Mouse (Mus musculus) activated CD4-positive, CD25-positive, alpha-beta regulatory T cell, adult 4 months (primary cell): Measurements from ENCODE around the gene Phip. TPM values are rescaled to one million over a fixed set of nuclear protein-coding genes. Genes with fewer than 3 reads are reported as not detected.

ENCODE experiments used
- ATAC-seq: one replicate; pipeline ENCODE4 v1.8.0; 2017
- polyA plus RNA-seq, 2 experiments: library from polyadenylated mRNA; unstranded; fragments of 100-300 nt; shearing (Covaris generic); gene quantifications; one replicate each; pipeline ENCODE4 v1.2.1; 2017

Gene Phip
- polyA plus RNA-seq, result 10 to 100 TPM; 72.1 to 76.6 TPM

DNA sequence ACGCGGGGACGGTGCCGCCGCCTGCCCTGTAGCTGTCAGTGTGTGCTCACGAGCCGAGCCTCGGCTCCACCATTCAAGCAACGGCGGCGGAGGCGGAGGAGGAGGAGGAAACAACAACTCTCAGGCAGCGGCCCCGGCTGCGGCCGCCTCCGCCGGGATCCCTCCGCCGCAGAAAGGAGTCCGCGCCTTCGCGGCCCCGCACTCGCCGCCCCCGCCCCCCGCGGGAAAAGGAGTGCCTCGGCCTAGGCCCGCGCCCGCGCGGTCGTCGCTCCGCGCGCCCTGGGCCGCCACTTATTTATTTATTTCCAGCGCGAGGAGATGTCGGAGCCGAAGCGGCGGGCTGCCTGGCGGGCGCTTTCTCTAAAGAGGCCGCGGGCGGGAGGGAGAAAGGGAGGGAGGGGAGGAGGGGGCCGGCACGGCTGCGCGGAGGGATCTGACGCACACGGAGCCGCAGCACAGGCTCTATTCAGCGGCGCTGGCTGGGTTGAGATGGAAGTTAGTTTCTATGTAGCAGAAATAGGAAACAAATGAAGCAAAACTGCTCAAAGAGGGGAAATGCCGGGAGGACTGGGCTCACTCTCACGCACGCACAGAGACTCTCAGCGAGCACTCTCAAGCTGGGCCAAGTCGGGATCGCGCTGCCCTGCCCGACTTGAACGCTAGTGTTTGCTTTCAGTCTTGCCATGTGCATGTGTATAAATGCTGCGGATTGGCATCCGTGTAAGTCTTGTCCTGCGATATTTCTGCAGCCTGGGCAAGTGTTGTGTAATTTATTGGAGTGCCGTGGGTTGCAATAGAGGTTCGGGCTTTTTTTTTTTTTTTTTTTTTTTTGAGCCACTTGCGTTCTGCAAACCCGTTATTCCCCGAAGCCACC lies at the start of gene Phip:
Gene Phip, minus strand, starts transcription at position 175 of the 874 bp plus-strand sequence.
- peak; percentile 67 for ATAC-seq

DNA sequence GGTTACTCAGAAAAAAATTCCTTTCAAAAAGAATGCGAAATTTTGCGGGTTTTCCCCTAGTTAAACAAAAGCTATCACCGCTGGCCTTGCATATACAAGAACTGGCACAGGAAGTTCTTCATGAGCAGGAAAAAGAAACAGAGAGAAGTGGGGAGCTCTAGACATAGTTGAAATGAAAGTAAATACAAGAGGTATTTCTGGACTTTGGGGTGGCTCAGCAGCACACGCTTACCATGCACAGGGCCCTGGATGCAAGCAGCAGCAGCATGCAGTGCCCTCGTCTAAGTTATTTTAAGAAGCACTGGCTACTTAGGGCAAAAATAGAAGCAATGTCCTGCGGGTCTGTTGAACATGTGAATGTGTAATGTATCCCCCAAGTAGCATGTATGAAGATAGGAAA lies 48.4 kb upstream of the Phip start:
- ATAC-seq, result peak; percentile 84

DNA sequence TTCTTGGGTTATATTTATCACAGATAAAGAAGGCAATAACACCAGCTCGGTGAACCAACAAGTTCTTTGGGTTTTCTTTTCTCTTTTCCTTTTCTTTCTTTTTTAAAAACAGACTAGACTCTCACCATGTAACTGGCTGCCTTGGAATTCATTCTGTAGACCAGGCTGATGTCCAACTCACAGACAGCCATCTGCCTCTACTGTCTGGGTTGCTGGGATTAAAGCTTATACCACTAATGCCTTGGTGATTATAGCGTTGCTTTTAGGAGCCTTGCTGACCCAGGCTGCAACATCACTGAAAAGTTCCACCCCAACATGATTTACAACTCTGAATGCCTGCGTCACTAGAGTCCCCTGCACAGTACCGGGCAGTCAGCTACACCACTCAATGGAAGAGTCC lies 39.2 kb upstream of the Phip start:
- no peak for ATAC-seq

- ATAC-seq, result no peak
Observed at GRCm38 (mm10) chr9:83008306-83008705, 33.0 kb upstream of the Phip start.

DNA sequence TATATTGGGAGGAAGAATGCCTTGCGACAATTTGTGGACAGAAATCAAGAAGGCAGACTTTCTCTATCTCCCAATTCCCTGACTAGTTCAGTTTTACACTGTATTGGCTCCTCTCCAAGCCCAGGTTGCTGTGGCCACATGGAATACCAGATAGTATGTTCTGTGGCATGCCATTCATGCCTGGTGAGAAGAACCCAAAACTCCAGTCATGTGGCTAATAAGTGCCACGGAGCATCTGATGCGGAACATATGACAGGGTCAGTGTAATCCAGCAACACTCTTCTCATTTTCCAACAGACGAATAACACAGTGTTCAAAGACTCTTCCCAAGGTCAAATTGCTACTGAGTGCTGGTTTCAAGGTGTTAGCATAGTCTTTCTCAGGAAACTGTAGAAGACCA lies 26.0 kb upstream of the Phip start:
- ATAC-seq, result no peak

DNA sequence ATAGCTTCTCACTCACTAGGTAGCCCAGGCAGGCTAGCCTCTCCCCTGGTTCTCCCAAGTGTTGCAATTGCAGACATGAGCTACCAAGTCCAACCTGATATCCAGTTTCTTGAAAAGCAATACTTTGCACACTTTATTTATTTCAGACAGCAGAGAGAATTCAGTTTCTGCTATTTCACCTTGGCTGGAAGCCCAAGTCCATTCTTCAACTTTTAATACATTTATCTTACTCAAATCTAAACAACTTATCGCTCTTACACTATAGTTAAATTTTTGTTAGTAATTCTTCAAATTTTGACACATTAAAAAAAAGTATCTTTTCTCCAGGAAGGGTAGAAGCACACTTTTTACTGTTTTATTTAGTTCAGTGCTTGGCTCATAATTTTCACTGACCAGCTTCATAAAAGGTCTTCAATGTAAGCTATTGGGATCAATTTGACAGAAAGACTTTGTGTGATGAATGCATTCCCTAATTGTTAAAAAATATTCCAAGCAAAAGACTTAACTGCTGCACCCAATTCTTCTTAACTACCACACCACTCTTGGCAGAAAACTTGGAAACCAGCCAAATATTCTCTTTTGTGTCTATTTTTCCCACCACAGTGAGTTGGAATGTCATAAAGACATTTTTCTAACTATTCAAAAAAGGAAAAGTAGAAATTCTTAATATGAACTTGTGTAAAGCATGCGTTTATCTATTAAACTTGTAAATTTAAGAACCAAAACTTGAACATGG lies 22.6 kb upstream of the Phip start:
- ATAC-seq, result no peak

- ATAC-seq, result no peak
Observed at GRCm38 (mm10) chr9:82976936-82977335, 1.6 kb upstream of the Phip start.

DNA sequence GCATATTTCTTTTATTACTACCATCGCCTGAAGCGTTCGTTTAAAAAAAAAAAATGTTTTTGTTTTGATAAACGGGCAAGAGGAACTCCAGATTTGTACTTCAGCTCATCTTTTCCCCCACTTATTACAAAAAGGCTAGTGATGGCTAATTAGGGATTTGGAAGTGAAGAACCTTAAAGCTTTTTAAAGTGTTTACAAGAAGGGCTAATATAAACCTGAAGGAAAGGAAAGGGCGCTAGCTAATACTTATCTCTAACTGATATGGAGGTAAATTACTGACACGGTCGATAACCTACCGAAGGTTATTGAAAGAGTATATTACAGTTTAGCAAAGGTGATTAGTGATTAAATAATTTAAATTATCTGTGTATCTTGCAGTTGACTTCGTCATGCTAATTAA lies 903 bp upstream of the Phip start:
- ATAC-seq, result no peak

DNA sequence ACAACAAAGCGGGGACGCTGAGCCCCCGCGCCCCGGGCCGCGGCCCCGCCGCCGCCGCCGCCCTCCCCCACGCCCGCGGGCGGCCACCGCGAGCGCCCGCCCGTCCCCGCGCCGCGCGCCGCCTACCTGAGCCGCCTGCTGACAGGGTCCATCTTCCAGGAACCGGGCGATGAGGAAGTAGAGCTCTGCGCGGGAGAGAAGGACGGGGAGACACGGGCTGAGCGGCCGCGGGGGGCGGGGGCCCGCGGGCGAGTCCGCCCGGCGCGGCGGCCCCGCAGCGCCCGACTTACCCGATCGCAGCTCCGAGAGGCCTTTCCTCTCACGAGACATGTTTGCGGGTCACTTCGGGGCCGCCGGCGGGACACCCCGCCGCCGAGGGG lies 364 bp downstream of the Phip start:
- ATAC-seq, result peak; percentile 3

GRCm38 (mm10) chr9:82974187-82974861 lies 992 bp downstream of the Phip start:
- ATAC-seq, result peak; percentile 44

GRCm38 (mm10) chr9:82973321-82973892 lies 1.9 kb downstream of the Phip start:
- no peak for ATAC-seq

GRCm38 (mm10) chr9:82971433-82971832 lies 3.9 kb downstream of the Phip start:
- no peak for ATAC-seq

- ATAC-seq, result no peak
Observed at GRCm38 (mm10) chr9:82967076-82967621, 8.2 kb downstream of the Phip start.

GRCm38 (mm10) chr9:82963981-82964380 lies 11.3 kb downstream of the Phip start:
- ATAC-seq, result peak; percentile 79

GRCm38 (mm10) chr9:82961352-82961751 lies 14.0 kb downstream of the Phip start:
- ATAC-seq, result peak; percentile 30

- no peak for ATAC-seq
Observed at GRCm38 (mm10) chr9:82955267-82955666, 20.0 kb downstream of the Phip start.

DNA sequence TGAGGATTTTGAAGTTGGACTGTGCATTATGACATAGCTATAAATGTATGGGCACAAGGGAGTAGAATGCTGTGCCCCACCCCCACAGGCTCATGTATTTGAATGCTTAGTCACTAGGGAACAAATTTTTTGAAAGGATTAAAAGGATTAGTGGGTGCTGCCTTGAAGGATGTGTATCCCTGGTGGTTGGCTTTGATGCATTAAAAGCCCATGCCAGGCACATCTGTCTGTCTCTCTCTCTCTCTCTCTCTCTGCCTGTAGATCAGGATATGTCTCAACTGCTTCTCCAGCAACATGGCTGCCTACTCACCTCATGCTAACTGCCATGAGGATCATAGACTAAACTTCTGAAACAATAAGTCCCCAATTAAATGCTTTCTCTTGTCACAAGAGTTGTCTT lies 23.0 kb downstream of the Phip start:
- ATAC-seq, result no peak

GRCm38 (mm10) chr9:82951435-82952004 lies 23.8 kb downstream of the Phip start:
- ATAC-seq, result no peak

DNA sequence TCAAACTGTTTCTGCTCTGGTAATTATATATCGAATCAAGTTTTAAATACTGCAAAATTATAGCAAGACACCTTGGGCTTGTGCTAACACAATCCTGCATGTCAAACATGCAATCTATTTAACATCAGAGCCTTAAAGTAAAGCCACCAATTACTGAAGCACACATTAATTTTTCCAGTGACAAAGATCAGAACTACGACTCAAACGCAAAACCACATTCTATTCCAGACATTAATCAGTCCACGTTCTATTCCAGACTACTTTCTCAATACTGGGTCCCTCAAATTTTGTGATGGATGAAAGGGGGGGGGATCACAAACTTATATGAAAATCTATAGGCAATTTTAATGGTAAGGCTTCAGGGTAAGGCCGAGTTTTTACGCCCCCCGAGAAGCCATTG lies 68.1 kb downstream of the Phip start:
- no peak for ATAC-seq

- ATAC-seq, result no peak
Observed at GRCm38 (mm10) chr9:82888645-82889044, 86.7 kb downstream of the Phip start.

- ATAC-seq, result no peak
Observed at GRCm38 (mm10) chr9:82884177-82884576, 91.1 kb downstream of the Phip start.

GRCm38 (mm10) chr9:82877078-82877477 lies 98.2 kb downstream of the Phip start:
- no peak for ATAC-seq
